Mouse (Mus musculus): ENCODE results near the gene Mrpl12.

DNA sequence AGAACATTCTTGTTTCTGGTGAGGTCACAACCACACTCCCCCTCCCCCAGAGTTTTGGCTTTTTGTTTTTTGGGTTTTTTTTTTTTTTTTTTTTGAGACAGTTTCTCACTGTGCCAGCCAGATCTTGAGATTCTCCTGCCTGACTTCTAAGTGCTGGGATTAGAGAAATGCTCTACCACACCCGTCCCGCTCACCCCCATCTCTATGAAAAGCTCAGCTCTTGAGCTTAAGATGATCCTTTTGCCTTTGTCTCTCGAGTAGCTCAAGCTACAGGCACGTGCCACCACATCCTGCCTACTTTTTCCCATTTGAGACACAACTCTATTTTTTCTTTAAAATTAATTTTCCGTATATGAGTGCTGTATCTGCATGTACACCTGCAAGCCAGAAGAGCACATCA is 20.0 kb upstream of the Mrpl12 start:
- no peak for TF ChIP-seq CTCF (IDR thresholded peaks at IDR 0.05; ENCODE audit: low read depth)
- no peak for TF ChIP-seq EP300 (IDR thresholded peaks at IDR 0.05; ENCODE audit: low read depth)

All from heart, postnatal 0 days (tissue).